In genomic region chr17:71506832-71507231, GRCm38 (mm10) we compare ENCODE assay signal across 22 mouse cellular contexts. TPM values are rescaled to one million over a fixed set of nuclear protein-coding genes. Genes with fewer than 3 reads are reported as not detected.
"Had no signal": no experiment of that assay in that cellular context is flagged by ENCODE, and none has a peak within 500 bp of the region (broad histone marks: within the 10 kb centered on the region; RNA-seq: fewer than 3 reads in every experiment).

No protein-coding gene starts in this region.

- ATAC-seq: liver, postnatal 0 days; lung, postnatal 0 days; midbrain, embryonic 13.5 days; midbrain, embryonic 15.5 days had no signal

- H3K4me2 ChIP-seq: liver, embryonic 15.5 days; lung, embryonic 15.5 days; midbrain, embryonic 11.5 days; midbrain, embryonic 13.5 days; midbrain, embryonic 15.5 days; neural tube, embryonic 12.5 days; stomach, embryonic 15.5 days had no signal

- DNase-seq: liver, postnatal 0 days; lung, adult 2 months; lung, postnatal 14 days; lung, postnatal 36 days; right cerebral cortex, postnatal 14 days; thymus, adult 2 months; thymus, postnatal 25 days; thymus, postnatal 4 days had no signal

- H3K27me3 ChIP-seq: liver, embryonic 15.5 days; lung, embryonic 15.5 days; megakaryocyte, embryonic 14.5 days; midbrain, embryonic 13.5 days; midbrain, embryonic 15.5 days; neural tube, embryonic 12.5 days; stomach, embryonic 15.5 days had no signal

- H3K9me3 ChIP-seq: liver, embryonic 15.5 days; lung, embryonic 15.5 days; megakaryocyte, embryonic 14.5 days; midbrain, embryonic 13.5 days; midbrain, embryonic 15.5 days; neural tube, embryonic 12.5 days; stomach, embryonic 15.5 days had no signal

- H3K36me3 ChIP-seq: midbrain, embryonic 15.5 days had no signal

- H3K4me3 ChIP-seq: liver, embryonic 15.5 days; lung, embryonic 15.5 days; megakaryocyte, embryonic 14.5 days; midbrain, embryonic 13.5 days; midbrain, embryonic 15.5 days; neural tube, embryonic 12.5 days; stomach, embryonic 15.5 days had no signal

- H3K4me1 ChIP-seq: lung, embryonic 15.5 days; midbrain, embryonic 13.5 days; midbrain, embryonic 15.5 days; neural tube, embryonic 12.5 days; stomach, embryonic 15.5 days had no signal

- H3K27ac ChIP-seq: liver, embryonic 15.5 days; lung, embryonic 15.5 days; macrophage; midbrain, embryonic 13.5 days; midbrain, embryonic 15.5 days; neural tube, embryonic 12.5 days; stomach, embryonic 15.5 days; stomach, postnatal 0 days had no signal

- H3K9ac ChIP-seq: liver, embryonic 15.5 days; liver, postnatal 0 days; lung, embryonic 15.5 days; midbrain, embryonic 13.5 days; midbrain, embryonic 15.5 days; neural tube, embryonic 12.5 days; stomach, embryonic 15.5 days had no signal

RNA-seq across cellular contexts. Expression of gene Spdya, which starts 45.0 kb away (rescaled TPM):
- total RNA-seq: megakaryocyte progenitor cell, adult 5-6 weeks; neutrophil, adult 5-6 weeks had no signal
- polyA plus RNA-seq: lung, adult 2 months; spleen, adult 2 months; thymus, adult 2 months had no signal
